Mouse (Mus musculus): Measurements from ENCODE around the gene Exd1. TPM values are rescaled to one million over a fixed set of nuclear protein-coding genes. Genes with fewer than 3 reads are reported as not detected.

Exd1 gene
- polyA plus RNA-seq, 1 experiment from 2014 or later: 0.48 TPM

GRCm38 (mm10) chr2:119566182-119566855, 18.9 kb upstream of the Exd1 start:
- no peak overlapping the region for H3K4me2 ChIP-seq
- H3K36me3 ChIP-seq (replicated peaks): no peaks in the 10 kb centered on the region; the same call in 1 of the 2 replicates
- no peaks in the 10 kb centered on the region for H3K9me3 ChIP-seq
- H3K4me3 ChIP-seq: no peak overlapping the region
- H3K9ac ChIP-seq: no peak overlapping the region
- WGBS: 94% methylated on average over 7 of the region's 7 CpGs
- H3K27me3 ChIP-seq (replicated peaks): no peaks in the 10 kb centered on the region
- no peak overlapping the region for H3K27ac ChIP-seq
- ATAC-seq (replicated peaks): no peak
- H3K4me1 ChIP-seq: no peaks in the 10 kb centered on the region

GRCm38 (mm10) chr2:119565284-119565683, 17.9 kb upstream of the Exd1 start:
- H3K4me1 ChIP-seq: no peaks in the 10 kb centered on the region
- H3K4me2 ChIP-seq: no peak overlapping the region
- H3K27ac ChIP-seq: no peak overlapping the region
- no peaks in the 10 kb centered on the region for H3K27me3 ChIP-seq (replicated peaks)
- H3K36me3 ChIP-seq (replicated peaks): no peaks in the 10 kb centered on the region; the same call in 1 of the 2 replicates
- H3K4me3 ChIP-seq: no peak overlapping the region
- H3K9ac ChIP-seq: no peak overlapping the region
- no peaks in the 10 kb centered on the region for H3K9me3 ChIP-seq
- ATAC-seq (replicated peaks): no peak
- 91% methylated on average over 4 of the region's 4 CpGs for WGBS

- H3K4me2 ChIP-seq: no peak overlapping the region
- H3K4me3 ChIP-seq: no peak overlapping the region
- H3K4me1 ChIP-seq: no peaks in the 10 kb centered on the region
- WGBS: 88% methylated on average over 3 of the region's 3 CpGs
- no peaks in the 10 kb centered on the region for H3K27me3 ChIP-seq (replicated peaks)
- no peak overlapping the region for H3K9ac ChIP-seq
- H3K9me3 ChIP-seq: no peaks in the 10 kb centered on the region
- H3K36me3 ChIP-seq (replicated peaks): no peaks in the 10 kb centered on the region; the same call in 1 of the 2 replicates
- no peak for ATAC-seq (replicated peaks)
- no peak overlapping the region for H3K27ac ChIP-seq
These were observed 14.4 kb upstream of the Exd1 start for GRCm38 (mm10) chr2:119561794-119562193.

GRCm38 (mm10) chr2:119558737-119559340, 11.4 kb upstream of the Exd1 start:
- Histone ChIP-seq H3K4me2 (no peak overlapping the region), H3K9ac (no peak overlapping the region), H3K27me3 (replicated peaks) (no peaks in the 10 kb centered on the region), H3K36me3 (replicated peaks) (no peaks in the 10 kb centered on the region), H3K4me1 (no peaks in the 10 kb centered on the region), H3K27ac (no peak overlapping the region), H3K4me3 (no peak overlapping the region), H3K9me3 (no peaks in the 10 kb centered on the region)
- WGBS: 82% methylated on average over 7 of the region's 7 CpGs
- no peak for ATAC-seq (replicated peaks)

GRCm38 (mm10) chr2:119558039-119558438, 10.6 kb upstream of the Exd1 start:
- no peaks in the 10 kb centered on the region for H3K4me1 ChIP-seq
- no peak overlapping the region for H3K4me3 ChIP-seq
- H3K9ac ChIP-seq: no peak overlapping the region
- H3K4me2 ChIP-seq: no peak overlapping the region
- no peak overlapping the region for H3K27ac ChIP-seq
- H3K27me3 ChIP-seq (replicated peaks): no peaks in the 10 kb centered on the region
- no peaks in the 10 kb centered on the region for H3K36me3 ChIP-seq (replicated peaks)
- 83% methylated on average over 3 of the region's 3 CpGs for WGBS
- no peak for ATAC-seq (replicated peaks)
- H3K9me3 ChIP-seq: no peaks in the 10 kb centered on the region

GRCm38 (mm10) chr2:119549678-119550077, 2.3 kb upstream of the Exd1 start:
- no peak for ATAC-seq (replicated peaks)
- Histone ChIP-seq H3K4me2 (no peak overlapping the region), H3K9me3 (no peaks in the 10 kb centered on the region), H3K27me3 (replicated peaks) (no peaks in the 10 kb centered on the region), H3K27ac (no peak overlapping the region), H3K4me1 (peaks cover 22% of the 10 kb centered on the region), H3K4me3 (no peak overlapping the region), H3K36me3 (replicated peaks) (no peaks in the 10 kb centered on the region), H3K9ac (no peak overlapping the region)
- 89% methylated on average over 2 of the region's 2 CpGs for WGBS

- no peak for ATAC-seq (replicated peaks)
- Histone ChIP-seq H3K27me3 (replicated peaks) (no peaks in the 10 kb centered on the region), H3K36me3 (replicated peaks) (no peaks in the 10 kb centered on the region), H3K4me1 (peaks cover 22% of the 10 kb centered on the region), H3K4me3 (peak overlapping the region; percentile 95), H3K9ac (peak overlapping the region; percentile 82), H3K9me3 (no peaks in the 10 kb centered on the region), H3K4me2 (peak overlapping the region; percentile 61), H3K27ac (0 out of 2 replicates have a peak overlapping the region, but pooled peaks have one; percentile 89)
- 68% methylated on average over 5 of the region's 5 CpGs for whole genome bisulfite sequencing
These were observed 1.3 kb upstream of the Exd1 start for GRCm38 (mm10) chr2:119548691-119549090.

- peaks cover 22% of the 10 kb centered on the region for H3K4me1 ChIP-seq
- 8% methylated on average over 3 of the region's 3 CpGs for WGBS
- H3K4me3 ChIP-seq: peak overlapping the region; percentile 95
- peak overlapping the region; percentile 89 for H3K27ac ChIP-seq
- H3K9me3 ChIP-seq: no peaks in the 10 kb centered on the region
- no peaks in the 10 kb centered on the region for H3K36me3 ChIP-seq (replicated peaks)
- no peaks in the 10 kb centered on the region for H3K27me3 ChIP-seq (replicated peaks)
- H3K9ac ChIP-seq: peak overlapping the region; percentile 82
- H3K4me2 ChIP-seq: peak overlapping the region; percentile 61
- no peak for ATAC-seq (replicated peaks)
These were observed 889 bp upstream of the Exd1 start for GRCm38 (mm10) chr2:119548371-119548660.

- Histone ChIP-seq H3K4me2 (peak overlapping the region; percentile 61), H3K9me3 (no peaks in the 10 kb centered on the region), H3K27ac (peak overlapping the region; percentile 89), H3K4me1 (peaks cover 22% of the 10 kb centered on the region), H3K36me3 (replicated peaks) (no peaks in the 10 kb centered on the region), H3K27me3 (replicated peaks) (no peaks in the 10 kb centered on the region), H3K4me3 (peak overlapping the region; percentile 95), H3K9ac (peak overlapping the region; percentile 82)
- no peak; the same call in 1 of the 2 replicates for ATAC-seq (replicated peaks)
- 2% methylated on average over 30 of the region's 30 CpGs for WGBS
These were observed 442 bp downstream of the Exd1 start for GRCm38 (mm10) chr2:119546848-119547521.

- H3K9ac ChIP-seq: no peak overlapping the region
- no peak for ATAC-seq (replicated peaks)
- no peak overlapping the region for H3K4me2 ChIP-seq
- no peaks in the 10 kb centered on the region for H3K36me3 ChIP-seq (replicated peaks)
- H3K4me1 ChIP-seq: peaks cover 9% of the 10 kb centered on the region
- H3K27ac ChIP-seq: no peak overlapping the region
- H3K4me3 ChIP-seq: no peak overlapping the region
- H3K27me3 ChIP-seq (replicated peaks): no peaks in the 10 kb centered on the region
- H3K9me3 ChIP-seq: no peaks in the 10 kb centered on the region
- WGBS: 77% methylated on average over 2 of the region's 2 CpGs
These were observed 3.8 kb downstream of the Exd1 start for GRCm38 (mm10) chr2:119543656-119544055.

- peaks cover 2% of the 10 kb centered on the region; the same call in 1 of the 2 replicates for H3K4me1 ChIP-seq
- H3K4me3 ChIP-seq: no peak overlapping the region
- no peaks in the 10 kb centered on the region for H3K27me3 ChIP-seq (replicated peaks)
- 21% methylated on average over 1 of the region's 1 CpGs for WGBS
- no peaks in the 10 kb centered on the region for H3K9me3 ChIP-seq
- H3K27ac ChIP-seq: no peak overlapping the region
- H3K36me3 ChIP-seq (replicated peaks): no peaks in the 10 kb centered on the region
- no peak overlapping the region for H3K9ac ChIP-seq
- no peak overlapping the region for H3K4me2 ChIP-seq
- ATAC-seq (replicated peaks): no peak
These were observed 5.3 kb downstream of the Exd1 start for GRCm38 (mm10) chr2:119542106-119542505.

GRCm38 (mm10) chr2:119538802-119539201, 8.6 kb downstream of the Exd1 start:
- 77% methylated on average over 9 of the region's 9 CpGs for WGBS
- Histone ChIP-seq H3K9me3 (no peaks in the 10 kb centered on the region), H3K27me3 (replicated peaks) (no peaks in the 10 kb centered on the region), H3K9ac (no peak overlapping the region), H3K27ac (no peak overlapping the region), H3K4me3 (no peak overlapping the region), H3K36me3 (replicated peaks) (no peaks in the 10 kb centered on the region), H3K4me2 (no peak overlapping the region), H3K4me1 (no peaks in the 10 kb centered on the region)
- ATAC-seq (replicated peaks): no peak

Data from midbrain, embryonic 15.5 days (tissue).